Mouse (Mus musculus): ENCODE data around the gene Iqgap3. TPM values are rescaled to one million over a fixed set of nuclear protein-coding genes. Genes with fewer than 3 reads are reported as not detected.

Iqgap3 gene
- total RNA-seq, 2 experiments from 2014 or later: 1.9 to 2.0 TPM

DNA sequence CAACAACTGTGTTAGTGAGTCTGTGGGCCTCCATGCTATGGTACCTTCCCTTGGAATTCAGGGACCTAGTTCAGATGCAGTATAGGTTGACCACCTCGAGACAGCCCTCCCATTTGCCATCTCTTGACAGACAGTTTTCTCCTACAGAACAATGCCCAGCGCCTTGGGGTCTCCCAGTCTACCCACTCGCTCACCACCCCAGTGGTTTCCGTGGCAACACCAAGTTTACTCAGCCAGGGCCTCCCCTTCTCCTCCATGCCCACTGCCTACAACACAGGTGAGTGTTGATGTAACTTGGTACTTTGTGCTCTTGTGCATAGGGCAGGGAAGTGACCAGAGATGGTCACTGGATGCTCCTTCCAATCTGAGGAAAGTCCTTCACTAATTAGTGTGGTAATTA, 81.0 kb downstream of the Iqgap3 start:
- peak in 1 of 2 experiments; percentile 22 for DNase-seq (ENCODE audit: extremely low spot score in 1 of 2, low spot score in 2 of 2)
- intact Hi-C loops (cut with DNase I): no loop called here

DNA sequence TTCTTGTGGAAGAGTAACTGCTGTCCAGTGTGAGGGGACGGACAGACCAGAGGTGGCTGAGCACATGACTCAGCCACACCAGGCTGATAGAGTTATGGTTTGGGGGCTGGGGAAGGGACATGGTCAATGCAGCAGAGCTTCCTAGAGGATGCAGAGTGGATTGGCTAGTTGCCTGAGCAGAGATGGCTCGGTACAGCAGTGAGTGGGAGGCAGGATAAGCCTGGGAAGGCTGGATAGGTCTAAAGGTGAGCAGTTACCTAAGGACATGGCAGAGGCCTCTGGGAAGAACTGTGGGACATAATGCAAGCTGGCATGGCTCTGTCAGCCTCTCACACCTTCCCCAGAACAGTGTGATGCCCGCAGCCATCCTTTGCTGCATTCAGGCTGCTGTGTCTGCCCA, 82.1 kb downstream of the Iqgap3 start:
- intact Hi-C loops (cut with DNase I): no loop called here
- peak in 1 of 2 experiments; percentile 15 for DNase-seq (ENCODE audit: extremely low spot score in 1 of 2, low spot score in 2 of 2)

DNA sequence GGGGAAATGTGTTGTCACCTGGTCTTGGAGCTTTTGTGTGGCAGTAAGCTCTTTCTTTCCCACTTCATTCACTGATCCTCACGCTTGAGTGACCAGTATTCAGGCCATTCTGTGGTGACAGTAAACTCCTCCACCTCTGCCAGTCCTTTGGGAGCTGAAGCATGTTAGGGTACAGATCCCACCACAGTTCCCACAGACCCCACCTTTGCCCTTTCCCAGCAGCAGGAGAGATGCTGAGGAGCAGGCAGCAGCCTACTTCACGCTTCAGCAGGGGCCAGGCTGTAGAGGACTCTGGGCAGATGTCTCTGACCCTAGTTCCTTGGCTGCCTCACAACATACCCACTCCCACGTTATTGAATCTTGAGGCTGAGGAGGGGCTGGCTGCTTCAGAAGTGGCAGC, 82.5 kb downstream of the Iqgap3 start:
- no peak for DNase-seq (ENCODE audit: extremely low spot score in 1 of 2, low spot score in 2 of 2)
- intact Hi-C loops (cut with DNase I): no loop called here

DNA sequence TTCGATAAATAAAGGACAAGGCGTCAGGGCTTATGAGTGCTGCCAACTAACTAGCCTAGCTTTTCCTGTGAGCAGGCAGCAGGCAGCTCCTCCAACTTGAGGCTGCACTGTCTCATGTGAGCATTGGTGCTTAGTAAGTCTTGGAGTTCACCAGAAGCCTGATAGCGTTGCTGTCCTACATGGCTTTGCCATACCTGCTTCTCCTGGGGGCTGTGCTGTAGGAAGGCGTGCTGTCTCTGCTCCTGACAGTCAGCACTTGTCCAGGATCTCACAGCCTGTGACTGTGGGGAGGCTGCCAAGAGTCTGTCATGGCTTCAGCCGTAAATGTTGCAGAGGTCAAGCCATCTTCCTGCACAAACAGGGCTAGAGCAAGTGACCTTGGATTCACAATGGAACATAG, 84.3 kb downstream of the Iqgap3 start:
- peak in 1 of 2 experiments; percentile 18 for DNase-seq (ENCODE audit: extremely low spot score in 1 of 2, low spot score in 2 of 2)
- intact Hi-C loops (cut with DNase I): no loop called here

- DNase-seq (ENCODE audit: extremely low spot score in 1 of 2, low spot score in 2 of 2): no peak
- intact Hi-C loops (cut with DNase I): loop anchor here (5.0 kb wide), 1 partner anchor 83 kb away; no protein-coding TSS in a partner anchor
Observed at GRCm38 (mm10) chr3:88170361-88170760, 88.6 kb downstream of the Iqgap3 start.

Other genes starting within 250 kb of the Iqgap3 start
- not detected for gene Sh2d2a, start 235.2 kb upstream of the Iqgap3 start, total RNA-seq (2021)
- 10 to 100 TPM; 63.0 to 63.8 TPM for gene Prcc, start 196.4 kb upstream of the Iqgap3 start, total RNA-seq (2021)
- 100 to 1,000 TPM; 120 to 123 TPM for gene Hdgf, start 175.7 kb upstream of the Iqgap3 start, total RNA-seq (2021)
- gene Mrpl24, start 162.5 kb upstream of the Iqgap3 start, total RNA-seq (2021): 10 to 100 TPM; 45.7 to 50.5 TPM
- gene Isg20l2, start 151.7 kb upstream of the Iqgap3 start, total RNA-seq (2021): 10 to 100 TPM; 17.0 to 17.3 TPM
- gene Rrnad1, start 151.3 kb upstream of the Iqgap3 start, total RNA-seq (2021): 10 to 100 TPM; 16.6 to 18.8 TPM
- 1 to 10 TPM; 4.9 to 5.7 TPM for gene Crabp2, start 133.3 kb upstream of the Iqgap3 start, total RNA-seq (2021)
- gene Nes, start 110.9 kb upstream of the Iqgap3 start, total RNA-seq (2021): 10 to 100 TPM in 1 of 2 experiments, 1 to 10 TPM in 1; 9.9 to 11.4 TPM
- gene Bcan, start 81.7 kb upstream of the Iqgap3 start, total RNA-seq (2021): 100 to 1,000 TPM; 262 to 273 TPM
- gene Hapln2, start 54.4 kb upstream of the Iqgap3 start, total RNA-seq (2021): 1 to 10 TPM in 1 of 2 experiments, under 1 TPM in 1; 0.26 to 1.3 TPM
- gene Gpatch4, start 38.9 kb upstream of the Iqgap3 start, total RNA-seq (2021): 10 to 100 TPM; 20.8 to 24.2 TPM
- 10 to 100 TPM; 60.7 to 67.8 TPM for gene Naxe, start 23.5 kb upstream of the Iqgap3 start, total RNA-seq (2021)
- not detected for gene Ttc24, start 3.7 kb upstream of the Iqgap3 start, total RNA-seq (2021)
- gene Mef2d, start 60.4 kb downstream of the Iqgap3 start, total RNA-seq (2021): 100 to 1,000 TPM; 149 to 160 TPM
- under 1 TPM; 0.26 to 0.41 TPM for gene Rhbg, start 172.7 kb downstream of the Iqgap3 start, total RNA-seq (2021)
- gene Gm38392, start 205.2 kb downstream of the Iqgap3 start, total RNA-seq (2021): under 1 TPM in 1 of 2 experiments, not detected in 1; 0.81 TPM
- gene Tsacc, start 215.0 kb downstream of the Iqgap3 start, total RNA-seq (2021): 1 to 10 TPM; 6.3 TPM
- gene Cct3, start 215.1 kb downstream of the Iqgap3 start, total RNA-seq (2021): 100 to 1,000 TPM; 215 to 224 TPM
- 10 to 100 TPM; 74.6 to 79.2 TPM for gene Glmp, start 243.1 kb downstream of the Iqgap3 start, total RNA-seq (2021)